Comparison of ENCODE assay signal across 22 mouse cellular contexts in the genomic region with DNA sequence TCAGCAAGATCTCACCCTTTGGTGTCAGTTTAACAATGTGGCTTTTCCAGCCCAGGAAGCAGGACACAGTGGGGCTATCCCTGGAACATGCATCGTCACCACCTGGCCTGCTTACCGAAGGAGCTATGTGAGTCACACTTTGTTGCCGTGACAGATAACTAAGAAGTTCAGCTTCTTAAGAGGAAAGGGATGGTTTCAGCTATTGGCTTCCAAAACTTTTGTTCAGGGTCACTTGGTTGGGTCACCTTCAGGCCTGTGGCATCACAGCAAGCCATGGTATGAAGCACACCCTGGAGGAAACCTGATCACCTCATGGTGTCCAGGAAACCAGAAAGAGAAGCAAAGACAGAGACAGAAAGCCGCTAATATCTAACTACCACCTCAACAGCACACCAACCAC.
DNase-seq lines count a peak whose midpoint lies in the region; ATAC-seq and TF ChIP-seq lines count a peak whose summit lies in the region.
"Had no signal": no experiment of that assay in that cellular context is flagged by ENCODE, and none has a peak within 500 bp of the region (broad histone marks: within the 10 kb centered on the region; RNA-seq: fewer than 3 reads in every experiment).

No protein-coding gene starts in this region.

- WGBS in kidney, adult 2 months, result 80% methylated on average over 4 of the region's 4 CpGs
- WGBS in kidney, embryonic 15.5 days, result 60% methylated on average over 4 of the region's 4 CpGs
- WGBS in kidney, embryonic 16.5 days, result 51% methylated on average over 4 of the region's 4 CpGs

- intact Hi-C loops in heart, postnatal 25 days (cut with DNase I), result loop anchor here (10.0 kb wide), 1 partner anchor 809 kb away; no protein-coding TSS in a partner anchor

- peak; percentile 21 for DNase-seq in heart, adult 11 months
- DNase-seq in heart, postnatal 25 days (ENCODE audit: low spot score), result no peak
- DNase-seq in kidney, adult 2 months, result peak; percentile 54
- DNase-seq in kidney, adult 11 months, result no peak
- peak; percentile 56 for DNase-seq in kidney, adult 9 months
- DNase-seq in kidney, postnatal 36 days, result peak; percentile 24 to 32
- DNase-seq: adrenal gland, adult 2 months; adrenal gland, adult 8-10 months; adrenal gland, postnatal 10 days; adrenal gland, postnatal 14 days; adrenal gland, postnatal 25 days; adrenal gland, postnatal 36 days; B cell, adult 2 months; cerebellum, adult 11 months; cerebellum, adult 11-12 months had no signal

- H3K36me3 ChIP-seq in kidney, adult 2 months (ENCODE audit: control insufficient read depth, insufficient read depth, low read length), result no peaks in the 10 kb centered on the region
- H3K36me3 ChIP-seq in kidney, embryonic 15.5 days, result peaks cover 20% of the 10 kb centered on the region
- 0 out of 2 replicates have a peak, but pooled peaks cover 4% of the 10 kb centered on the region for H3K36me3 ChIP-seq in kidney, embryonic 16.5 days (ENCODE audit: insufficient read depth, low read length)
- H3K36me3 ChIP-seq: G1E had no signal

- ATAC-seq in kidney, embryonic 15.5 days (replicated peaks; ENCODE audit: low FRiP score), result no peak
- ATAC-seq in kidney, embryonic 16.5 days (ENCODE audit: low FRiP score, low TSS enrichment), result no peak
- ATAC-seq: activated CD4-positive, CD25-positive, alpha-beta regulatory T cell, adult 4 months; CD4-positive, CD25-positive, alpha-beta regulatory T cell, adult 4 months; Patski had no signal

- H3K4me3 ChIP-seq in kidney, adult 2 months (ENCODE audit: insufficient read depth, low read depth, low read length), result no peak overlapping the region
- no peak overlapping the region for H3K4me3 ChIP-seq in kidney, embryonic 15.5 days (replicated peaks)
- no peak overlapping the region for H3K4me3 ChIP-seq in kidney, embryonic 16.5 days (ENCODE audit: low read length)

- no peak overlapping the region for H3K4me2 ChIP-seq in kidney, embryonic 15.5 days
- H3K4me2 ChIP-seq in kidney, embryonic 16.5 days (replicated peaks; ENCODE audit: low read depth, low read length), result no peak overlapping the region

- no peaks in the 10 kb centered on the region for H3K4me1 ChIP-seq in kidney, adult 2 months (ENCODE audit: control insufficient read depth, insufficient read depth, low read length)
- 0 out of 2 replicates have a peak, but pooled peaks cover 3% of the 10 kb centered on the region for H3K4me1 ChIP-seq in kidney, embryonic 15.5 days
- H3K4me1 ChIP-seq in kidney, embryonic 16.5 days (ENCODE audit: insufficient read depth, low read length), result peaks cover 4% of the 10 kb centered on the region; the same call in 1 of the 2 replicates

- H3K9me3 ChIP-seq in kidney, embryonic 15.5 days (replicated peaks), result no peaks in the 10 kb centered on the region
- H3K9me3 ChIP-seq in kidney, embryonic 16.5 days (ENCODE audit: low read length), result no peaks in the 10 kb centered on the region

- TF ChIP-seq POLR2A in kidney, adult 2 months (IDR thresholded peaks at IDR 0.05; ENCODE audit: low read depth, low read length), result no peak

- H3K9ac ChIP-seq in kidney, embryonic 15.5 days, result no peak overlapping the region
- H3K9ac ChIP-seq in kidney, embryonic 16.5 days (replicated peaks; ENCODE audit: low read length), result no peak overlapping the region

- no peak overlapping the region for H3K27ac ChIP-seq in kidney, adult 2 months (ENCODE audit: insufficient read depth, low read depth, low read length)
- no peak overlapping the region for H3K27ac ChIP-seq in kidney, embryonic 15.5 days
- no peak overlapping the region for H3K27ac ChIP-seq in kidney, embryonic 16.5 days (ENCODE audit: low read length)

- H3K27me3 ChIP-seq in kidney, adult 2 months (replicated peaks; ENCODE audit: control insufficient read depth, insufficient read depth, low read length), result no peaks in the 10 kb centered on the region
- H3K27me3 ChIP-seq in kidney, embryonic 15.5 days, result no peaks in the 10 kb centered on the region
- H3K27me3 ChIP-seq in kidney, embryonic 16.5 days (ENCODE audit: insufficient read depth, low read length), result no peaks in the 10 kb centered on the region
- H3K27me3 ChIP-seq: CH12.LX, Patski had no signal

- TF ChIP-seq CTCF in kidney, adult 2 months (conservative IDR thresholded peaks at IDR 0.05; ENCODE audit: insufficient read depth, insufficient read length, low read depth, low read length), result no peak

Comparison
In these comparisons a context has a peak if more than half of its experiments do, and no peak if none do; other contexts are left out.
1. DNase-seq: peak in heart, adult 11 months (single experiment), kidney, adult 2 months (single experiment), kidney, adult 9 months (single experiment) and kidney, postnatal 36 days (2 of 2); none in heart, postnatal 25 days (single experiment) and kidney, adult 11 months (single experiment).